Mouse (Mus musculus): ENCODE data around the gene Tlr3. TPM values are rescaled to one million over a fixed set of nuclear protein-coding genes. Genes with fewer than 3 reads are reported as not detected.
A peak's percentile ranks its signal among the peaks of the same experiment; 100 is the strongest.

Tlr3 gene
- polyA plus RNA-seq, 1 experiment from 2014 or later: 2.8 TPM

DNA sequence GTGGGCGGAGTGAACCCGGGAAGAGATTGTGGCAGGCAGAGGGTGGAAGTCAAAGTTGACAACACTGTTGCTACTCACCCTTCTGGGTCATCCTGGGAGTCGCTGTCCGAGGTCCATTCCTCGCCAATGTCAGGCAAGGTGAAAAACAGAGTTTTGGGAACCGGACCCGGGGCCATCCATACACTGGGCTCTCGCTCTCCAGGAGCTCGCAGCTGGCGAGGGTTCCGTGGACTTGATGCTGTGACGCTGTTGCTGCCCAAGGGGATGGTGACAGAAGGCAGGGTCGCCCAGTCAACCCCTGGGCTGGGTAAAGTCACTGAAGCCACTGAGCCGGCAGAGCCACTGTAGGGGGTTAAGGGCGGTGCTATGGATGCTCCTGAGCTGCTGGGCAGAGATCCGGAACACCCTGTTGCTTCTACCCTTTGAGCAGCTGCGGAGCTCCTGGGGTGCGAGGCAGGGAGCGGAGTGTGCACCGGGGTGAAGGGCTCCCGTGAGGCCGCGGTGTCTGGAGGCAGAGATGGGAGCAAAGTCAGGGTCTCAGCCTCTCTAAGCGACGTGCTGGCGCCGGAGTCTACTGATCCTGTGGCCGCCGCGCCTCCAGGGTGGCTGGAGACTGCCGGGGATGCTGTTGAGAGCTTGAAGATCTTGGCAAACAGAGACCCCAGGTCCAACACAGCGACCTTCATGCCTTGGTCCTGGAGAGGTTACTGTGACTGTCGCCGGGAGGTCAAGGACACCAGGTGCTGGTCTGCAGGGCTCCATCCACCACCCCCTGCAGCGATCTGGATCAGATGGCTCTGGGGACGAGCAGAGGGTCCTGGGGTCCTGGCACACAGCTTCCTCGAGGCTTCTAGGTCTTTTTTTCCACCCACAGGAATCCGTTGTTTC lies 29.6 kb downstream of the Tlr3 start:
- peak; percentile 68; the same call in 1 of the 2 replicates for ATAC-seq (ENCODE audit: insufficient read depth)
- Histone ChIP-seq H3K4me1 (ENCODE audit: insufficient read depth) (peaks cover 9% of the 10 kb centered on the region), H3K4me3 (ENCODE audit: low read depth, low read length) (peak overlapping the region; percentile 32), H3K9me3 (ENCODE audit: low read depth, low read length) (no peaks in the 10 kb centered on the region), H3K9ac (peak overlapping the region; percentile 32), H3K27ac (ENCODE audit: low read depth) (no peak overlapping the region), H3K4me2 (peak overlapping the region; percentile 71), H3K36me3 (ENCODE audit: insufficient read depth) (no peaks in the 10 kb centered on the region), H3K27me3 (ENCODE audit: insufficient read depth, low read length) (peaks cover 10% of the 10 kb centered on the region)
- no peak for TF ChIP-seq CTCF (IDR thresholded peaks at IDR 0.05; ENCODE audit: low read depth)
- DNase-seq: peak; percentile 13
- WGBS: 2% methylated on average over 36 of the region's 38 CpGs

DNA sequence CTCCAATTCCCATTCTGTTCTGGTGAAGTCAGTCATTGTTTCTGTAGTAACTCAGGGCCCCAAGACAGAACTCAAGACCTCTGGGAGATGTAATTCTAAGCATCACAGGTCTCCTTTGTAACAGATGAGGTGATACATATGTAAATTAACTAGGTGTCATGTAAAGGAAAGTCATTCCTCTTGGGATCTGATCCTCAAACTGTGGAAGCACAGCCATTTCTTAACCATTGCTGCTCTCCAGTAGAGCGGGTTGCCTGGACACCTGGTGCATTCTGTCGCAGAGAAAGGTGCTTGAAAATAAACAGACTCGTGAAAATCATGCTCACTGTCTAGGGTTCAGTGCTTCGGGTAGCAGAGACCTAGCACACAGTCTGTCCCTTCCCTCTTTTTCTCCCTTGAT lies 30.3 kb downstream of the Tlr3 start:
- Histone ChIP-seq H3K27ac (ENCODE audit: low read depth) (no peak overlapping the region), H3K4me1 (ENCODE audit: insufficient read depth) (peaks cover 9% of the 10 kb centered on the region), H3K36me3 (ENCODE audit: insufficient read depth) (no peaks in the 10 kb centered on the region), H3K4me3 (ENCODE audit: low read depth, low read length) (peak overlapping the region; percentile 32; the same call in 1 of the 2 replicates), H3K27me3 (ENCODE audit: insufficient read depth, low read length) (peaks cover 10% of the 10 kb centered on the region), H3K4me2 (peak overlapping the region; percentile 71; the same call in 1 of the 2 replicates), H3K9me3 (ENCODE audit: low read depth, low read length) (no peaks in the 10 kb centered on the region), H3K9ac (no peak overlapping the region)
- TF ChIP-seq CTCF (IDR thresholded peaks at IDR 0.05; ENCODE audit: low read depth): no peak
- ATAC-seq (ENCODE audit: insufficient read depth) (no peak), DNase-seq (no peak)
- 11% methylated on average over 4 of the region's 4 CpGs for WGBS

DNA sequence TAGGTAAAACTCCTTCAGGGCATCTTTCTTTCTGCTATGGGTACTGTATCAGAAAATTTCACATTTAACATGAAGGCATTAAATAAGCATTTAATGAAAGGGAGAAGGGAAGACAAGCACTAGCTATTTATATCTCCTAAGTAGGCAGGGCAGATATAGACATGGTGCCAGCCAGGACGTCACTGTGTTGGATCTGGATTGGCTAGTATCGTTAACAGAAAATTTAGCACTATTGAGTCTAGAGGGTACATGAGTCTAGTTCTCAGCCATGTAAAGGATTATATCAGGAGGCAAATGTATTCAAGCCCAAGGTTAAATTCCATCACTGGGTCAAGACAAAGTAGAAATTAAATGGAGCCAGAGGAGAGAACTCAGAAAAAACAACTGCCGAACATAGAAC lies 36.8 kb downstream of the Tlr3 start:
- WGBS: 70% methylated on average over 3 of the region's 3 CpGs
- Histone ChIP-seq H3K4me2 (no peak overlapping the region), H3K36me3 (ENCODE audit: insufficient read depth) (no peaks in the 10 kb centered on the region), H3K4me1 (ENCODE audit: insufficient read depth) (no peaks in the 10 kb centered on the region), H3K4me3 (ENCODE audit: low read depth, low read length) (no peak overlapping the region), H3K27ac (ENCODE audit: low read depth) (no peak overlapping the region), H3K9me3 (ENCODE audit: low read depth, low read length) (no peaks in the 10 kb centered on the region), H3K9ac (no peak overlapping the region), H3K27me3 (ENCODE audit: insufficient read depth, low read length) (no peaks in the 10 kb centered on the region)
- DNase-seq: no peak
- no peak for TF ChIP-seq CTCF (IDR thresholded peaks at IDR 0.05; ENCODE audit: low read depth)
- ATAC-seq (ENCODE audit: insufficient read depth): no peak

DNA sequence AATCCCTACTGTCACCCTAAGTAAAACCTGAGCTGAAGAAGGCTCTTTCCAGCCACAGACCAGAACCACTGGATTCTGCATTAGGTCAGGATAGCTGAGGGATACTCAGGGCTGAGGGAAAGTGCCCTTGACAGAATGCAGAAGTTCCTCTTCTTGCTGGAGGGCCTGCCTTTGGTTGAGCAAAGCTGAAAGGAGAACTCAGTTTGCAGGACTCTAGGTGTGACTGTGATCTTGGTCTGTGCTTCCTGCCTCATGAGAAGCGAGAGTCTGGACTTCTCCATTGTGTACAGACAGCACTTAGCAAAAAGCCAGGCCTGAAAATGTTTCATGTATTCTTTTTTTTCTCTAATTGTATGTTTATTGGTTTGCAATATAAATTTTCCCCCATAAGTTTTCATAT lies 43.7 kb downstream of the Tlr3 start:
- ATAC-seq (ENCODE audit: insufficient read depth): no peak

DNA sequence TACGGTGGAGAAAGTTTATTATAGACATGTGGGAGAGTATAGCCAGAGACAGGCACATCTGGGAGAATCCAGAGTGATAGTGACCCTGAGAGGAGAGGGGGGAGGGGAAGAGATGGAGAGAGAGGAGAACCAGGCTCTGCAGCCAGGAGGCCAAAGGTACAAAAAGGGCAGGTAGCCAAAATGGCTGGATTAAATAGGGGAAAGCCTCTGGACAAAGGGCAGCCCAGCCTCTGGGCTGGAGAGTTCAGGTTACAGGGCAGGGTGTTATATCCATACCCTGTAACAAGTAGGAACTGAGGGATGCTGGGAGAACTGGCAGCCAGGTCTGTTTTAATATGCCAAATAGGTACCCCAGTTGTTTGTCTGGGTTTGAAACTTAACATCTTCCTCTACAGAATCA lies 47.7 kb downstream of the Tlr3 start:
- Histone ChIP-seq H3K27ac (ENCODE audit: low read depth) (no peak overlapping the region), H3K9ac (no peak overlapping the region), H3K4me1 (ENCODE audit: insufficient read depth) (no peaks in the 10 kb centered on the region), H3K9me3 (ENCODE audit: low read depth, low read length) (no peaks in the 10 kb centered on the region), H3K4me2 (no peak overlapping the region), H3K36me3 (ENCODE audit: insufficient read depth) (no peaks in the 10 kb centered on the region), H3K4me3 (ENCODE audit: low read depth, low read length) (no peak overlapping the region), H3K27me3 (ENCODE audit: insufficient read depth, low read length) (no peaks in the 10 kb centered on the region)
- DNase-seq (no peak), ATAC-seq (ENCODE audit: insufficient read depth) (no peak)
- 45% methylated on average over 1 of the region's 1 CpGs for WGBS
- TF ChIP-seq CTCF (IDR thresholded peaks at IDR 0.05; ENCODE audit: low read depth): no peak

More for the DNA sequence above, 43.7 kb downstream of the Tlr3 start:
- Histone ChIP-seq H3K27me3 (ENCODE audit: insufficient read depth, low read length) (no peaks in the 10 kb centered on the region), H3K9me3 (ENCODE audit: low read depth, low read length) (no peaks in the 10 kb centered on the region), H3K4me3 (ENCODE audit: low read depth, low read length) (no peak overlapping the region), H3K27ac (ENCODE audit: low read depth) (no peak overlapping the region), H3K4me2 (no peak overlapping the region), H3K9ac (no peak overlapping the region), H3K4me1 (ENCODE audit: insufficient read depth) (no peaks in the 10 kb centered on the region), H3K36me3 (ENCODE audit: insufficient read depth) (no peaks in the 10 kb centered on the region)
- 83% methylated on average over 1 of the region's 1 CpGs for WGBS
- DNase-seq: no peak
- no peak for TF ChIP-seq CTCF (IDR thresholded peaks at IDR 0.05; ENCODE audit: low read depth)

DNA sequence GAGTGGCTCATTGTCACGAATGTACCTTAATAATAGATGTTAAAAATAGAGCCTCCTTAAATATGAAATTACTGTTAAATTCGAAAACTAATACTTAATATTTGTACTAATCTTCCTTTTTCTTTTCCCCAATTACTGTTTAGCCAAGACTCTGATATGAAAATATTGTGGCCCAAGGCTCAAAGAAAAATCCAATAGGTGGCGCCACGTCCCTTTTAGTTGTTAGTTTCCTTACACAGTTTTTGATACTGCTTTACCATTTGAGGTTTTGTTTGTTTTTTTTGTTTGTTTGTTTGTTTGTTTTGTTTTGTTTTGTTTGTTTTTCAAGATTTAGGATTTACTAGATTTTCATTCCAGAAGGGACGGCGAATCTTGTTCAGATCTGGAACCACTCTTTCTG lies 48.6 kb downstream of the Tlr3 start:
- WGBS: 70% methylated on average over 6 of the region's 6 CpGs
- no peaks in the 10 kb centered on the region for H3K9me3 ChIP-seq (ENCODE audit: low read depth, low read length)
- peak; percentile 67 for DNase-seq
- ATAC-seq (ENCODE audit: insufficient read depth): no peak
- H3K4me3 ChIP-seq (ENCODE audit: low read depth, low read length): no peak overlapping the region
- no peak overlapping the region for H3K27ac ChIP-seq (ENCODE audit: low read depth)
- no peak overlapping the region for H3K4me2 ChIP-seq
- no peaks in the 10 kb centered on the region for H3K36me3 ChIP-seq (ENCODE audit: insufficient read depth)
- no peaks in the 10 kb centered on the region for H3K27me3 ChIP-seq (ENCODE audit: insufficient read depth, low read length)
- H3K9ac ChIP-seq: no peak overlapping the region
- TF ChIP-seq CTCF (IDR thresholded peaks at IDR 0.05; ENCODE audit: low read depth): peak; percentile 43
- no peaks in the 10 kb centered on the region; the same call in 1 of the 2 replicates for H3K4me1 ChIP-seq (ENCODE audit: insufficient read depth)

DNA sequence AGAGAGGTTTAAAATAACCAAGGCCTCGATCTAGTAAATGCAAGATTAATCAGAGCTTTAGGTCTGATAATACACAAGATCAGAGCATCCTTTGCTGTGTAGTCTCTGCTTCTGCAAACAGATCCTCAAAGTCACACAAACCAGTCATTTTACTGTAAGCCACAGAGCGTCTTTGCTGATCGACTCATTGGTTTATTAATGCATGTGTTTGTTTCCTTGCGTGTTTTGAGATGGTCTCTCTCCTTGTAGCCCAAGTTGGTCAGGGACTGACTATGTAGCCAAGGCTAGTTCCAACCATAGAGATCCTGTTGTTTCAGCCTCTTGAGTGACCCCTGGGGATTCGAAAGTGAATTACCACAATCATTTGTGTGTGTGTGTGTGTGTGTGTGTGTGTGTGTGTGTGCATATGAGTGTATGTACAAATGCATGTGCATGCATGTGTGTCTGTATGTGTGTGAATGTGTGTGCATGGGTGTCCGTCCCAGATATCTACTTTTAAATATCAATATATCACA lies 51.7 kb downstream of the Tlr3 start:
- Histone ChIP-seq H3K27me3 (ENCODE audit: insufficient read depth, low read length) (no peaks in the 10 kb centered on the region), H3K9ac (no peak overlapping the region), H3K4me1 (ENCODE audit: insufficient read depth) (no peaks in the 10 kb centered on the region; the same call in 1 of the 2 replicates), H3K36me3 (ENCODE audit: insufficient read depth) (peaks cover 3% of the 10 kb centered on the region; the same call in 1 of the 2 replicates), H3K9me3 (ENCODE audit: low read depth, low read length) (no peaks in the 10 kb centered on the region), H3K4me3 (ENCODE audit: low read depth, low read length) (peak overlapping the region; percentile 66; the same call in 1 of the 2 replicates), H3K4me2 (peak overlapping the region; percentile 85), H3K27ac (ENCODE audit: low read depth) (no peak overlapping the region)
- TF ChIP-seq CTCF (IDR thresholded peaks at IDR 0.05; ENCODE audit: low read depth): peak; percentile 31; the same call in 1 of the 2 replicates
- peak; percentile 15 for DNase-seq
- WGBS: 76% methylated on average over 6 of the region's 6 CpGs
- no peak for ATAC-seq (ENCODE audit: insufficient read depth)
